Mouse (Mus musculus) heart, postnatal 0 days (tissue): ENCODE data around the gene Tomm20.

Experiments
- CTCF ChIP-seq: IDR thresholded peaks from 2 replicates; pipeline ENCODE4 v1.5.1; 2016; ENCODE audit warnings: antibody characterized with exemption, control low read depth, low read depth
- EP300 ChIP-seq: IDR thresholded peaks from 2 replicates; pipeline ENCODE4 v1.6.1; 2016; ENCODE audit warnings: antibody characterized with exemption, low read depth

GRCm38 (mm10) chr8:126965246-126965645 is 19.6 kb upstream of the Tomm20 start:
- TF ChIP-seq CTCF (no peak), EP300 (no peak)
